Mouse (Mus musculus) forebrain, postnatal 0 days (tissue): ENCODE results near the gene Dbp. TPM values are rescaled to one million over a fixed set of nuclear protein-coding genes. Genes with fewer than 3 reads are reported as not detected.

ENCODE experiments used
- ATAC-seq: fragments of 200-750 bp; cut with Nextera tagmentation; 2 replicates; pipeline ENCODE4 v1.8.0; 2017; ENCODE audit warnings: mild to moderate bottlenecking, moderate library complexity
- DNase-seq: peaks from one replicate; pipeline ENCODE4 v3.0.0-alpha.2; 2015
- H3K27ac ChIP-seq: fragments of 300-500 bp; sonication (generic); 2 replicates; pipeline ENCODE4 v1.5.1; 2014; ENCODE audit warnings: low read depth, mild to moderate bottlenecking, antibody characterized with exemption, low read length, moderate library complexity, mixed read lengths
- H3K27me3 ChIP-seq: fragments of 300-500 bp; sonication (generic); 2 replicates; pipeline ENCODE4 v1.6.1; 2014; ENCODE audit warnings: mild to moderate bottlenecking, low read length, mixed read lengths; ENCODE audit not compliant: insufficient read depth
- H3K36me3 ChIP-seq: fragments of 300-500 bp; sonication (generic); 2 replicates; pipeline ENCODE4 v1.6.1; 2014; ENCODE audit warnings: mild to moderate bottlenecking, moderate library complexity; ENCODE audit not compliant: insufficient read depth
- H3K4me1 ChIP-seq: fragments of 300-500 bp; sonication (generic); 2 replicates; pipeline ENCODE4 v1.6.1; 2014; ENCODE audit warnings: antibody characterized with exemption; ENCODE audit not compliant: insufficient read depth
- H3K4me2 ChIP-seq: fragments of 300-500 bp; sonication (generic); 2 replicates; pipeline ENCODE4 v1.6.1; 2014; ENCODE audit warnings: low read depth, mild to moderate bottlenecking, moderate library complexity
- H3K4me3 ChIP-seq: fragments of 300-500 bp; sonication (generic); 2 replicates; pipeline ENCODE4 v1.5.1; 2014; ENCODE audit warnings: low read depth, low read length, mixed read lengths
- H3K9ac ChIP-seq: fragments of 300-500 bp; sonication (generic); 2 replicates; pipeline ENCODE4 v1.6.1; 2014; ENCODE audit warnings: mild to moderate bottlenecking
- H3K9me3 ChIP-seq: fragments of 300-500 bp; sonication (generic); 2 replicates; pipeline ENCODE4 v1.6.1; 2016; ENCODE audit warnings: low read length
- CTCF ChIP-seq: sonication (generic); IDR thresholded peaks from 2 replicates; pipeline ENCODE4 v1.5.1; 2016; ENCODE audit warnings: antibody characterized with exemption, control low read depth, low read depth
- WGBS: fragments of 180-500 bp; shearing (Covaris S2); extraction: QIAGEN DNeasy Blood & Tissue Kit; methylation state at CpG from one replicate; pipeline ENCODE4 v1.1.7; 2014; 5-methylcytosine and 5-hydroxymethylcytosine counted together
- polyA plus RNA-seq: library from polyadenylated mRNA; unstranded; fragments of >200 nt; fragmentation: Nextera tagmentation; extraction: Ambion mirVana; gene quantifications from 2 replicates; pipeline ENCODE4 v1.2.1, GENCODE M21; 2015
- total RNA-seq: library from RNA; depleted of rRNA; stranded (reverse); fragments of >200 nt; gene quantifications from 2 replicates; pipeline ENCODE4 v1.2.3, GENCODE M21; 2014

Gene Dbp
- total and polyA plus RNA-seq, 2 experiments from 2014 or later, result 6.6 to 9.0 TPM

GRCm38 (mm10) chr7:45683396-45684050 is 21.4 kb upstream of the Dbp start, which contains the start of gene Ntn5:
Gene Ntn5 (plus strand): TSS chr7:45684022.
- Histone ChIP-seq H3K27ac (0 out of 2 replicates have a peak within 1 kb of the TSS, but pooled peaks have one; percentile 48), H3K9ac (no peak within 1 kb of the TSS)

GRCm38 (mm10) chr7:45685811-45686210 is 19.1 kb upstream of the Dbp start:
- TF ChIP-seq CTCF, result no peak
- Histone ChIP-seq H3K27me3 (no peaks in the 10 kb centered on the region), H3K27ac (no peak overlapping the region), H3K4me3 (no peak overlapping the region), H3K4me2 (no peak overlapping the region), H3K36me3 (no peaks in the 10 kb centered on the region; the same call in 1 of the 2 replicates), H3K9me3 (no peaks in the 10 kb centered on the region), H3K4me1 (no peaks in the 10 kb centered on the region), H3K9ac (no peak overlapping the region)
- ATAC-seq, result no peak
- no peak for DNase-seq
- WGBS, result 68% methylated on average over 10 of the region's 10 CpGs

More at GRCm38 (mm10) chr7:45683396-45684050, 21.4 kb upstream of the Dbp start, which contains the start of gene Ntn5:
- Histone ChIP-seq H3K4me1 (no peaks in the 10 kb centered on the region), H3K36me3 (no peaks in the 10 kb centered on the region; the same call in 1 of the 2 replicates), H3K4me3 (no peak within 1 kb of the TSS), H3K9me3 (no peaks in the 10 kb centered on the region), H3K27me3 (no peaks in the 10 kb centered on the region), H3K4me2 (no peak within 1 kb of the TSS)
- TF ChIP-seq CTCF, result no peak
- 77% methylated on average over 7 of the region's 7 CpGs for WGBS
- DNase-seq (no peak), ATAC-seq (no peak)

- no peaks in the 10 kb centered on the region for H3K27me3 ChIP-seq
- no peak for TF ChIP-seq CTCF
- no peaks in the 10 kb centered on the region; the same call in 1 of the 2 replicates for H3K36me3 ChIP-seq
- DNase-seq, result no peak
- no peaks in the 10 kb centered on the region for H3K4me1 ChIP-seq
- no peak overlapping the region for H3K4me2 ChIP-seq
- no peak overlapping the region for H3K9ac ChIP-seq
- no peak for ATAC-seq
- H3K27ac ChIP-seq, result no peak overlapping the region
- 77% methylated on average over 3 of the region's 3 CpGs for WGBS
- H3K9me3 ChIP-seq, result no peaks in the 10 kb centered on the region
- H3K4me3 ChIP-seq, result no peak overlapping the region
Observed at GRCm38 (mm10) chr7:45686841-45687240, 18.0 kb upstream of the Dbp start.

- H3K4me2 ChIP-seq, result no peak overlapping the region
- WGBS, result 71% methylated on average over 6 of the region's 6 CpGs
- no peaks in the 10 kb centered on the region for H3K36me3 ChIP-seq
- no peaks in the 10 kb centered on the region for H3K4me1 ChIP-seq
- no peak for DNase-seq
- H3K9ac ChIP-seq, result no peak overlapping the region
- no peak overlapping the region for H3K4me3 ChIP-seq
- no peak for TF ChIP-seq CTCF
- no peak overlapping the region for H3K27ac ChIP-seq
- ATAC-seq, result no peak
- no peaks in the 10 kb centered on the region for H3K9me3 ChIP-seq
- H3K27me3 ChIP-seq, result no peaks in the 10 kb centered on the region
Observed at GRCm38 (mm10) chr7:45689099-45689498, 15.8 kb upstream of the Dbp start.

GRCm38 (mm10) chr7:45689800-45690199 is 15.1 kb upstream of the Dbp start:
- ATAC-seq, result no peak
- no peak overlapping the region for H3K27ac ChIP-seq
- no peak overlapping the region for H3K4me2 ChIP-seq
- H3K9ac ChIP-seq, result no peak overlapping the region
- H3K27me3 ChIP-seq, result no peaks in the 10 kb centered on the region
- no peaks in the 10 kb centered on the region for H3K36me3 ChIP-seq
- H3K9me3 ChIP-seq, result no peaks in the 10 kb centered on the region
- H3K4me1 ChIP-seq, result no peaks in the 10 kb centered on the region
- no peak for DNase-seq
- no peak for TF ChIP-seq CTCF
- no peak overlapping the region for H3K4me3 ChIP-seq
- 80% methylated on average over 11 of the region's 11 CpGs for WGBS

GRCm38 (mm10) chr7:45692364-45692763 is 12.5 kb upstream of the Dbp start:
- H3K27me3 ChIP-seq, result no peaks in the 10 kb centered on the region
- 85% methylated on average over 2 of the region's 2 CpGs for WGBS

GRCm38 (mm10) chr7:45693921-45694591 is 10.8 kb upstream of the Dbp start, which contains the start of gene Sec1:
Gene Sec1 (minus strand): TSS chr7:45694402.
- no peaks in the 10 kb centered on the region for H3K36me3 ChIP-seq

More at GRCm38 (mm10) chr7:45692364-45692763, 12.5 kb upstream of the Dbp start:
- no peaks in the 10 kb centered on the region for H3K9me3 ChIP-seq
- DNase-seq (no peak), ATAC-seq (no peak)
- H3K4me1 ChIP-seq, result no peaks in the 10 kb centered on the region
- TF ChIP-seq CTCF, result no peak
- no peak overlapping the region for H3K27ac ChIP-seq
- no peak overlapping the region for H3K9ac ChIP-seq
- H3K36me3 ChIP-seq, result no peaks in the 10 kb centered on the region
- H3K4me2 ChIP-seq, result no peak overlapping the region
- no peak overlapping the region for H3K4me3 ChIP-seq

More at GRCm38 (mm10) chr7:45693921-45694591, 10.8 kb upstream of the Dbp start, which contains the start of gene Sec1:
- Histone ChIP-seq H3K27ac (no peak within 1 kb of the TSS), H3K9ac (no peak within 1 kb of the TSS), H3K27me3 (no peaks in the 10 kb centered on the region), H3K4me3 (no peak within 1 kb of the TSS), H3K4me1 (peaks cover 8% of the 10 kb centered on the region; the same call in 1 of the 2 replicates), H3K4me2 (no peak within 1 kb of the TSS), H3K9me3 (no peaks in the 10 kb centered on the region)
- no peak for TF ChIP-seq CTCF
- DNase-seq (no peak), ATAC-seq (no peak)
- 92% methylated on average over 50 of the region's 50 CpGs for WGBS
